Mouse (Mus musculus) hindbrain, embryonic 11.5 days (tissue): ENCODE measurements around the gene Cs. TPM values are rescaled to one million over a fixed set of nuclear protein-coding genes. Genes with fewer than 3 reads are reported as not detected.
A peak's percentile ranks its signal among the peaks of the same experiment; 100 is the strongest.

Experiments used
- ATAC-seq: fragments of 200-750 bp; cut with Nextera tagmentation; 2 replicates; pipeline ENCODE4 v1.8.0; 2017; ENCODE audit warnings: mild to moderate bottlenecking, moderate TSS enrichment, moderate library complexity; ENCODE audit not compliant: low FRiP score
- DNase-seq: peaks from one replicate; pipeline ENCODE4 v3.0.0-alpha.2; 2015; ENCODE audit warnings: low spot score
- H3K27ac ChIP-seq: fragments of 300-500 bp; sonication (generic); 2 replicates; pipeline ENCODE4 v1.5.1; 2014; ENCODE audit warnings: mild to moderate bottlenecking, low read depth, low read length
- H3K27me3 ChIP-seq: fragments of 300-500 bp; sonication (generic); 2 replicates; pipeline ENCODE4 v1.6.1; 2014; ENCODE audit warnings: mild to moderate bottlenecking, low read length, moderate library complexity, mixed read lengths; ENCODE audit not compliant: control insufficient read depth, insufficient read depth
- H3K36me3 ChIP-seq: fragments of 300-500 bp; sonication (generic); 2 replicates; pipeline ENCODE4 v1.6.1; 2014; ENCODE audit warnings: mild to moderate bottlenecking, low read length, moderate library complexity, mixed read lengths; ENCODE audit not compliant: control insufficient read depth, insufficient read depth
- H3K4me1 ChIP-seq: fragments of 300-500 bp; sonication (generic); replicated peaks from 2 replicates; pipeline ENCODE4 v1.6.1; 2014; ENCODE audit warnings: low read length, mixed read lengths; ENCODE audit not compliant: control insufficient read depth, insufficient read depth
- H3K4me2 ChIP-seq: fragments of 300-500 bp; sonication (generic); replicated peaks from 2 replicates; pipeline ENCODE4 v1.6.1; 2014; ENCODE audit warnings: mild to moderate bottlenecking, low read depth, low read length
- H3K4me3 ChIP-seq: fragments of 300-500 bp; sonication (generic); 2 replicates; pipeline ENCODE4 v1.5.1; 2014; ENCODE audit warnings: low read depth, low read length
- H3K9ac ChIP-seq: fragments of 300-500 bp; sonication (generic); 2 replicates; pipeline ENCODE4 v1.6.1; 2014; ENCODE audit warnings: low read depth, low read length
- H3K9me3 ChIP-seq: fragments of 300-500 bp; sonication (generic); 2 replicates; pipeline ENCODE4 v1.6.1; 2016; ENCODE audit warnings: low read length; ENCODE audit not compliant: control insufficient read depth
- WGBS: fragments of 180-500 bp; shearing (Covaris S2); extraction: QIAGEN DNeasy Blood & Tissue Kit; methylation state at CpG from one replicate; pipeline ENCODE4 v1.1.7; 2014; 5-methylcytosine and 5-hydroxymethylcytosine counted together
- polyA plus RNA-seq: library from polyadenylated mRNA; unstranded; fragments of >200 nt; fragmentation: Nextera tagmentation; extraction: Ambion mirVana; gene quantifications from 2 replicates; pipeline ENCODE4 v1.2.1, GENCODE M21; 2014

The Cs gene
- polyA plus RNA-seq, 1 experiment from 2014 or later, result 242 TPM

- Histone ChIP-seq H3K9ac (no peak overlapping the region), H3K27me3 (no peaks in the 10 kb centered on the region), H3K27ac (no peak overlapping the region), H3K4me2 (no peak overlapping the region), H3K36me3 (peaks cover 3% of the 10 kb centered on the region; the same call in 1 of the 2 replicates), H3K4me3 (no peak overlapping the region), H3K4me1 (peaks cover 4% of the 10 kb centered on the region), H3K9me3 (no peaks in the 10 kb centered on the region)
- no peak for ATAC-seq
- WGBS, result 85% methylated on average over 6 of the region's 6 CpGs
- no peak for DNase-seq
Measured at GRCm38 (mm10) chr10:128374393-128374792, 36.9 kb downstream of the Cs start.

- ATAC-seq (no peak), DNase-seq (no peak)
- H3K4me1 ChIP-seq, result peaks cover 2% of the 10 kb centered on the region; the same call in 1 of the 2 replicates
- 45% methylated on average over 4 of the region's 4 CpGs for WGBS
- H3K36me3 ChIP-seq, result peaks cover 4% of the 10 kb centered on the region; the same call in 1 of the 2 replicates
- H3K9me3 ChIP-seq, result no peaks in the 10 kb centered on the region
- H3K4me3 ChIP-seq, result peak overlapping the region; percentile 99
- peak overlapping the region; percentile 90 for H3K27ac ChIP-seq
- H3K9ac ChIP-seq, result peak overlapping the region; percentile 97
- H3K27me3 ChIP-seq, result no peaks in the 10 kb centered on the region
- H3K4me2 ChIP-seq, result peak overlapping the region; percentile 81
Measured at GRCm38 (mm10) chr10:128376099-128376454, 38.5 kb downstream of the Cs start.

- Histone ChIP-seq H3K9ac (peak within 1 kb of the TSS; percentile 97), H3K9me3 (no peaks in the 10 kb centered on the region), H3K27ac (peak within 1 kb of the TSS; percentile 90), H3K4me3 (peak within 1 kb of the TSS; percentile 99), H3K27me3 (no peaks in the 10 kb centered on the region), H3K36me3 (peaks cover 4% of the 10 kb centered on the region; the same call in 1 of the 2 replicates), H3K4me1 (peaks cover 2% of the 10 kb centered on the region; the same call in 1 of the 2 replicates), H3K4me2 (peak within 1 kb of the TSS; percentile 81)
- ATAC-seq, result peak; percentile 93
- peak; percentile 89 for DNase-seq
- WGBS, result 0% methylated on average over 47 of the region's 73 CpGs
Measured at GRCm38 (mm10) chr10:128376455-128377211, 39.1 kb downstream of the Cs start, which contains the start of gene Ankrd52. Ankrd52 (plus strand) TSS chr10:128377115.

- peak overlapping the region; percentile 90 for H3K27ac ChIP-seq
- under 1% methylated on average over 44 of the region's 47 CpGs for WGBS
- no peaks in the 10 kb centered on the region for H3K27me3 ChIP-seq
- ATAC-seq (peak; percentile 72), DNase-seq (peak; percentile 76)
- H3K36me3 ChIP-seq, result peaks cover 8% of the 10 kb centered on the region; the same call in 1 of the 2 replicates
- H3K4me2 ChIP-seq, result peak overlapping the region; percentile 81
- H3K9me3 ChIP-seq, result no peaks in the 10 kb centered on the region
- H3K4me3 ChIP-seq, result peak overlapping the region; percentile 99
- peaks cover 2% of the 10 kb centered on the region; the same call in 1 of the 2 replicates for H3K4me1 ChIP-seq
- H3K9ac ChIP-seq, result peak overlapping the region; percentile 97
Measured at GRCm38 (mm10) chr10:128377222-128377939, 39.8 kb downstream of the Cs start.

- H3K4me2 ChIP-seq, result peak overlapping the region; percentile 81
- H3K9ac ChIP-seq, result peak overlapping the region; percentile 97
- H3K4me1 ChIP-seq, result peaks cover 2% of the 10 kb centered on the region; the same call in 1 of the 2 replicates
- H3K9me3 ChIP-seq, result no peaks in the 10 kb centered on the region
- peaks cover 12% of the 10 kb centered on the region for H3K36me3 ChIP-seq
- ATAC-seq (no peak), DNase-seq (no peak)
- H3K27ac ChIP-seq, result peak overlapping the region; percentile 90
- H3K4me3 ChIP-seq, result peak overlapping the region; percentile 99
- no peaks in the 10 kb centered on the region for H3K27me3 ChIP-seq
- WGBS, result 56% methylated on average over 14 of the region's 14 CpGs
Measured at GRCm38 (mm10) chr10:128377940-128378448, 40.5 kb downstream of the Cs start.

GRCm38 (mm10) chr10:128378462-128378861 is 40.9 kb downstream of the Cs start:
- H3K9ac ChIP-seq, result no peak overlapping the region; the same call in 1 of the 2 replicates
- peak overlapping the region; percentile 81 for H3K4me2 ChIP-seq
- peaks cover 13% of the 10 kb centered on the region for H3K36me3 ChIP-seq

GRCm38 (mm10) chr10:128379260-128379659 is 41.7 kb downstream of the Cs start:
- Histone ChIP-seq H3K27me3 (no peaks in the 10 kb centered on the region), H3K4me3 (no peak overlapping the region), H3K4me1 (peaks cover 2% of the 10 kb centered on the region; the same call in 1 of the 2 replicates), H3K9me3 (no peaks in the 10 kb centered on the region), H3K36me3 (peaks cover 18% of the 10 kb centered on the region), H3K9ac (no peak overlapping the region), H3K4me2 (no peak overlapping the region), H3K27ac (no peak overlapping the region)
- WGBS, result 98% methylated on average over 7 of the region's 7 CpGs
- ATAC-seq, result no peak
- no peak for DNase-seq

More at GRCm38 (mm10) chr10:128378462-128378861, 40.9 kb downstream of the Cs start:
- H3K9me3 ChIP-seq, result no peaks in the 10 kb centered on the region
- ATAC-seq, result no peak
- DNase-seq, result no peak
- peak overlapping the region; percentile 99; the same call in 1 of the 2 replicates for H3K4me3 ChIP-seq
- WGBS, result 78% methylated on average over 3 of the region's 3 CpGs
- no peaks in the 10 kb centered on the region for H3K27me3 ChIP-seq
- peaks cover 2% of the 10 kb centered on the region; the same call in 1 of the 2 replicates for H3K4me1 ChIP-seq
- H3K27ac ChIP-seq, result no peak overlapping the region

- 87% methylated on average over 5 of the region's 5 CpGs for WGBS
- peaks cover 18% of the 10 kb centered on the region for H3K36me3 ChIP-seq
Measured at GRCm38 (mm10) chr10:128380565-128380964, 43.0 kb downstream of the Cs start.

More at GRCm38 (mm10) chr10:128380565-128380964, 43.0 kb downstream of the Cs start:
- H3K4me1 ChIP-seq, result peaks cover 2% of the 10 kb centered on the region; the same call in 1 of the 2 replicates
- no peaks in the 10 kb centered on the region for H3K27me3 ChIP-seq
- H3K4me2 ChIP-seq, result no peak overlapping the region
- DNase-seq, result no peak
- no peak overlapping the region for H3K27ac ChIP-seq
- H3K9ac ChIP-seq, result no peak overlapping the region
- no peak for ATAC-seq
- H3K9me3 ChIP-seq, result no peaks in the 10 kb centered on the region
- no peak overlapping the region for H3K4me3 ChIP-seq
